17 mouse cellular contexts compared by ENCODE assay signal in the genomic region with DNA sequence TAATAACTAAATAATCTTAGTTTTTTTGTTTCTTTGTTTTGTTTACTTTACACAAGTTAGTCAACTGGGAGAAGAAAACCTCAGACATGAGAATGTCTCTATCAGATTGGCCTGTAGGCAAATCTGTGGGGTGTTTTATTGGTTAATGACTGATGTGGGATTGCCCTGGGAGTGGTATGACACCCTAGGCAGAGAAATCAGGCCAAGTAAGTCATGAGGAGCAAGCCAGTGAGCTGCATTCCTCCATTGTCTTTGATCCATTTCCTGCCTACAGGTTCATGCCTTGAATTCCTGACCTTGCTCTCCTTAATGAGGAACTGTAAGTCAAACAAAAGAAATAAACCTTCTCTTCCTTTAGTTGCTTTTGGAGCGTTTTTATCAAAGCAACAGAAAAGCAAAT.
"Had no signal": no experiment of that assay in that cellular context is flagged by ENCODE, and none has a peak within 500 bp of the region (broad histone marks: within the 10 kb centered on the region; RNA-seq: fewer than 3 reads in every experiment).

No protein-coding gene starts in this region.

- H3K4me3 ChIP-seq: lung, embryonic 15.5 days; megakaryocyte, embryonic 14.5 days; midbrain, embryonic 12.5 days; neural tube, embryonic 12.5 days; stomach, embryonic 15.5 days had no signal

- ATAC-seq: lung, postnatal 0 days; midbrain, embryonic 16.5 days had no signal

- H3K4me1 ChIP-seq: lung, embryonic 15.5 days; megakaryocyte, embryonic 14.5 days; midbrain, embryonic 12.5 days; neural tube, embryonic 12.5 days; stomach, embryonic 15.5 days had no signal

- H3K4me2 ChIP-seq: lung, embryonic 15.5 days; midbrain, embryonic 12.5 days; neural tube, embryonic 12.5 days; stomach, embryonic 15.5 days had no signal

- H3K9me3 ChIP-seq: lung, embryonic 15.5 days; megakaryocyte, embryonic 14.5 days; midbrain, embryonic 12.5 days; neural tube, embryonic 12.5 days; stomach, embryonic 15.5 days had no signal

- H3K36me3 ChIP-seq: lung, embryonic 15.5 days; midbrain, embryonic 12.5 days; neural tube, embryonic 12.5 days; stomach, embryonic 15.5 days had no signal

- H3K27ac ChIP-seq: lung, embryonic 15.5 days; macrophage; midbrain, embryonic 12.5 days; neural tube, embryonic 12.5 days; stomach, embryonic 15.5 days; stomach, postnatal 0 days had no signal

- DNase-seq: lung, adult 2 months; lung, postnatal 14 days; lung, postnatal 36 days; midbrain, embryonic 14.5 days; right cerebral cortex, postnatal 14 days; thymus, adult 2 months; thymus, postnatal 25 days; thymus, postnatal 4 days had no signal

- H3K9ac ChIP-seq: lung, embryonic 15.5 days; midbrain, embryonic 12.5 days; neural tube, embryonic 12.5 days; stomach, embryonic 15.5 days had no signal

- H3K27me3 ChIP-seq: lung, embryonic 15.5 days; megakaryocyte, embryonic 14.5 days; midbrain, embryonic 12.5 days; neural tube, embryonic 12.5 days; stomach, embryonic 15.5 days had no signal
